Mouse (Mus musculus): Measurements from ENCODE around the gene Kit. TPM values are rescaled to one million over a fixed set of nuclear protein-coding genes. Genes with fewer than 3 reads are reported as not detected.

Kit gene
- total RNA-seq, 2 experiments from 2014 or later: 0.72 to 0.74 TPM

DNA sequence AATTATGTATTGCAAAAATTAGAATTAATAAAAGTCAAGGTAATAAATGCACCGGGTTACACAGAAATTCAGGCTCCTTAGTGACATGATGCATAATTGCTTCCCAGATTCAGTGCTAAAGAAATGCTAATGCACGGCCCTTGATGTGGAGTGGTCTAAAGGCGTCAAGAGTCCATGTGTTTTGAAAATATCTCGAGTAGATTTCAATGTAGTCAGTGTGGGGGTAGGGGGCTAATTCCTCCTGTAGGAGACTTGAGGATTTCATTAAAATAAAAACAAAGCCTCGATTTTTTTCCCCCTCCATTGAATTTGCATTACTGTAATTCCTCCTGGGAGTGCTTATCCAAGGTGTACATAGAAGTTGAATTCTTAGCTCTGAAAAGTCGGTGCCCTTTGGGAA is 52.0 kb downstream of the Kit start:
- no peak for DNase-seq
- intact Hi-C loops (cut with DNase I): no loop called here

DNA sequence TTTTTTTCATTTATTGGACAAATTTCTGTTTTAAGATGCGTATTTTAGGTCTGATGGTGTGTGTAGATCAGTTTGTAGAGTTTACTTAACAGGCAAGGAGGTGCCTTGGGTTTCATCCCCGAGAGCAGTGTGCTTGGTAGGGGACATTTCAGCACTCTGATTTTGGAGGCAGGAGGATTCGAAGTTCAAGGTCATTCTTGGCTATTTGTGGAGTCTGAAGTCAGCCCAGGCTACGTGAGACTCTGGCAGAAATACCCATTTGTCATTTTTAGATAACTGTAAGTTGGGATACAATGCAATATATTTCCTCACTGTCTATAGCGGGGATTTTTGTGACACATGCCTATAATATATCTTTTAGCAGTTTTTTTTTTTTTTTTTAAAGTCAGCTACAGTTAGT is 57.5 kb downstream of the Kit start:
- DNase-seq: no peak

DNA sequence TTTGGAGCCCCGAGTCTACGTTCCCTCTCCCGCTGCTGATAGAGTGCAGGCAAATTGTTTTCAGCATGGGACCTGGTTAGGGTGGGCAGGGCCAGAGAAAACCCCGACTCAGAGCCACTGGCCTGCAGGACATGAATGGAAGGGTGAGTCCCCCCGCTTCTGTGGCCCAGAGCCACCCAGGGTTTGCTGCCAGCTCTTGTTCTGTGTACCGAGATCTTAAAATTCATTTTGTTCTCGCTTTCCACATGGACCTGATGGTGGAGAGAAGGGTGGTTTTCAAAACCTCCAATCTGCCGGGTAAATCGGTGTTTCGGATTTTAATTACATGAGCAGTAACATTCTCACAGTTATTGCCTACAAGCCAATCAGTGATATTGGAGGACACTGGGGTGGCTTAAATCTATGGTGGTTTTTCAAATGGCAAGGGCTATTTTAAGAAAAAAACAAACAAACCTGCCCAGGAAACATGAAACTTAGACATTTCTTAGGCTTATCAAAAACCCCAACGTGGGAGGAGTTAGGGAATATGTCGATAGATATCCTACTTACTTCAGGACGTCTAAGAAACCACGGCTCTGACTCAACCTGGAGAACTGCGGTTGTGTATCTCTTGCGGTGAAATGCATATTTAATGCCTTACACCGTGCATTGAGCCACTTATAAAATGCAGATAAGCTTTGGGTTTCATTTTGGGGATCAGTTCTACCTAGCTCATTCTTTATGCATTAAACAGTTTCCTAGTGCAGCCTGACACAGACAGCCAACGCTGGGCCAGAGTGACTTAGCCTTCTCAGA is 58.3 kb downstream of the Kit start:
- intact Hi-C loops (cut with DNase I): no loop called here
- no peak for DNase-seq

More for the DNA sequence above, 57.5 kb downstream of the Kit start:
- intact Hi-C loops (cut with DNase I): no loop called here

DNA sequence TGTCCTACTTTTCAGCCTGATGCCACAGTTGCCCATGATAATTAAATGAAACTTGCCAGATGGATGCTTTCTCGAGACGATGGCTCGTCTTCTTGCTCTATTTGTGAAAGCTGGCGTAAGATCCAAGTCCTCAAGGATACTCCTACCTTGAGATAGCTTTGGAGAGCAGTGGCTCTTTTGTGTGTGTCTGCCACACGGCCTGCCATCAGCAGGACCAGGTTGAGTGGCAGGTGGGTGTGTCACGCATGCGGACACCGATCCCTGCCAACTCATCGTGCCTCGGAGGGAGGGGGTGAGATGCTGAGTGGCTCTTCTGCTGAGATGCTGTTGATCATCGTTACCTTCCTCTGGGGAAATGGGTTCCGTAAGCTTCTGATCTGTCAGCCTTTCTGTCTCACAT is 60.7 kb downstream of the Kit start:
- DNase-seq: no peak
- intact Hi-C loops (cut with DNase I): no loop called here

DNA sequence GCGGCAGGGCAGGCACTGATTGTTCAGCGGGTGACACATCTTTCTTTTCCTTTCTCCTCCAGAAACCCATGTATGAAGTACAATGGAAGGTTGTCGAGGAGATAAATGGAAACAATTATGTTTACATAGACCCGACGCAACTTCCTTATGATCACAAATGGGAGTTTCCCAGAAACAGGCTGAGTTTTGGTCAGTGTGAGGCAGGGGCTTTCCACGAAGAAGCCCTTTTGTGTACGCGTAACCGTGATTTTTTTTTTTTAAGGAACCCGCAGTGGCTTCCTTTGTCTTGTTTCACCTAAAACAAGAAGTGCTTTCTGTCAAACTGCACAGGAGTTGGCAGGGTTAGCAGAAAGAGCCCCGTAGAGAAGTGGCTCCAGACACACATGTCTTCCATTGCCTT is 65.9 kb downstream of the Kit start:
- intact Hi-C loops (cut with DNase I): no loop called here
- DNase-seq: no peak

DNA sequence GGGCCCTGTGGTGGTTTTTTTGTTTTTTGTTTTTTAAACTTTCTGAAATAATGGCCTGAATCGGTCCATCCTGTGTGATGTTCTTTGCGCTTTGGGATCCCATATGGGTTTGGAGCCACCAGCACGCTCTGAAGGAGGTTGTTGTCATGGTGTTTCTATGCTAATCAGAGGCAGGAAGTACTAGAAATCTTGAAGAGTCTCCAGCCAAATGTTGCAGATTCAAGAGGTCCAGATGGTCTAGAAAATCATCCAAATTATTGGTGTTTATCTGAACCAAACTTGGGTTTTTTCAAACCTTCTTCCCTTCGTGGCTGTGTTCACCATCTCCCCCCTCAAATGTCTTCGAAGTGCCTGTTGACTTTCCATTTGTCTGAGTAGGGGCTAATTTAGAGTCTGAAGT is 72.3 kb downstream of the Kit start:
- DNase-seq: no peak
- intact Hi-C loops (cut with DNase I): no loop called here

DNA sequence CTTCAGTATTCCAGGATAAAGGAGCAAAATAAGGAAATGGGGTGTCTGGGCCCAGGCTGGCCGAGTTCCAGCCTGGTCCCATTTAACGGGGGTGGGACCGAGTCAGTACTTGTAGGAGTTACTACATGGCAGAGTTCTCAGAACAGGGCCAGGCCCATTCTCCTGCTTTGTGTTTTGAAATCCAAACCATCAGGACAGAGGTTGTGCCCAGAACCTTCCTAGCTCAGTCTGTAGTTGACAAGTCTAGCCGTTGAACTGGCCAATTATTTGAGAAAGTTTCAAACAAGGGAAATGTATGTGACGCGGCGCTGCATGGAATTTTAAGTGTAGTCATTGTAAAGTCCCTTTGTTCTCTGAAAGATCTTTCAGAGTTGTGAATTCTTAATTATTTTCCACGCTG is 75.8 kb downstream of the Kit start:
- intact Hi-C loops (cut with DNase I): no loop called here
- no peak for DNase-seq

DNA sequence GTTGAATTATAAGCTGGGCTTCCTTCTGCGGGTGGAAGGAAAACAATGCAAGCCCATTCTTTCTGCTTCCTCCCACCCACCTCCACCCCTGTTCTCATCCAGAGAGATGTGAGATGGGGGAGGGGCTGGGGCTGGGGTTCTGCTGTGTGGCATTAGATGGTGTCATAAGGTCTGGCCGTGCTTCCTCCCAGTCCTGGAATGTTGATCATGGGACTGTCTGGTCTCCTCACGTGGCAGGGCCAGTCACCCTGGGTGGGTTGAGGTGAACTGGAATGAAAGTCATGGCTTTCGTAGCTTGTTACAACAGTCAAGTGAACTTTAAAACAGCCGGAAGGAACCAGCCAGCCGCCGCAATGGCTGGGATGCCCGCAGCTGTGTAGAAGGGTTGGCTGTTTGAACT is 78.7 kb downstream of the Kit start:
- intact Hi-C loops (cut with DNase I): no loop called here
- DNase-seq: no peak

DNA sequence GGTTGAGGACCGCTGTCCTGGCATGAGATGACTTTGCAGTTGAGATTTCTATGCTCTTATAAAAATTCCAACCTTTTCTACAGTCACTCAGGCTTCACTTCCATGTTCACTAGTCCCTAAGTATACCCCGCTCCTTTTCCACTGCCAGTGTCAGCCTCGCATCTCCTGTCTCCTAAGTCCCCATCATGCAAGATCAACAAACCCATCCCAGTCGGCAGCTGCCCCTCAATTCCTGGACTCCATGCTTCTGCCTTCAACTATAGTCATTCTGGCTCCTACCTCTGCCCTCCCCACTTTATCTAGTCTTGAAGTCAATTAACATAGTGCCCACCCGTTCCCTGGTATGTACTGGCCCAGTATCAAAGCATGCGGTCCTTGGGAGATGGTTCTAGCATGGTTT is 83.9 kb downstream of the Kit start:
- intact Hi-C loops (cut with DNase I): no loop called here
- no peak for DNase-seq

DNA sequence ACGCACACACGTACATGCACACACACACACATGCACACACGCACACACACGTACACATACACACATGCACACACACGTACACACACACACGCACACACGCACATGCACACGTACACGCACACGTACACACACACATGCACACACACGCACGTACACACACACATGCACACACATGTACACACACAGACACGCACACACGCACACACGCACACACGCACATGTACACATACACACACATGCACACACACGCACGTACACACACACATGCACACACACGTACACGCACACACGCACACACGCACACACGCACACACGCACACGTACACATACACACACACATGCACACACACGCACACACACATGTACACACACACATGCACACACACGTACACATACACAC is 85.6 kb downstream of the Kit start:
- DNase-seq: no peak
- intact Hi-C loops (cut with DNase I): no loop called here

DNA sequence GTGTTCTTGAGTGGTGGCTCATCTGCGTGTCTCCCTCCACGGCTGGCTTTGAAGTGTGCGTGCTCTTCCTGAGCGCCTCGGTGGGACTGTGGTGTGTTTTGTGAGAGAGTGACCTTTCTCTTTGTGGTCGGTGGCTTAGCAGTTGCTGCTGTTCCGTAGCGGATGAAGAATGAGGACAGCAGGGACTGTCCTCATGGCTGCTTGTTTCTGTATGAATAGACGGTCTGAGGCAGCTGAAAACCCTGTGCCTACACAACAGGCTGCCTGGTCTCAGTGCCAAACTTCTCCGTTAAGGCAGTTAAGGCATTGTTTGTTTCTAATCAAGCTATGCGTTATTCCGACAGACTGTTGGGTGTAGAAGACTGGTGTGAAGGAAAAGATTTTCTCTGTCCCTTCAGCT is 87.8 kb downstream of the Kit start:
- intact Hi-C loops (cut with DNase I): no loop called here
- DNase-seq: no peak

DNA sequence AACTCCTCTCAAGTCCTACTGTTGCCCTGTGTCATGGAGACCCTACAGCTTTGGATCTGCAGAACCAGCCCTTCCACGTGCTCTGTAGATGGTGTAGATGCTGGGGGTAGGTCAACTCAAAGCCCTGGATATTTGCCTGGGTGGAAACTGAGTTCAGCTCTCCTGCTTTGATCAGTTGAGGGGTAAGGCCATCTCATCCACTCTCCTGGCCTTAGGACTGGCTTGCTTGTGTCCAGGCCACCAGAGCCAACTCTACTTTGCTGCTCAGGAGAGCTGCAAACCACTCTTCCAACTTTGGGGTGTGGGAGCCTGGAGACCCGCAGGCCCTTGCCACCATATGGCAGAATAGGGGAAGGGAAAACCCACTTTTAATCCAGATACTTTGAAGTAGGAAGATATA is 89.1 kb downstream of the Kit start:
- intact Hi-C loops (cut with DNase I): no loop called here
- no peak for DNase-seq

DNA sequence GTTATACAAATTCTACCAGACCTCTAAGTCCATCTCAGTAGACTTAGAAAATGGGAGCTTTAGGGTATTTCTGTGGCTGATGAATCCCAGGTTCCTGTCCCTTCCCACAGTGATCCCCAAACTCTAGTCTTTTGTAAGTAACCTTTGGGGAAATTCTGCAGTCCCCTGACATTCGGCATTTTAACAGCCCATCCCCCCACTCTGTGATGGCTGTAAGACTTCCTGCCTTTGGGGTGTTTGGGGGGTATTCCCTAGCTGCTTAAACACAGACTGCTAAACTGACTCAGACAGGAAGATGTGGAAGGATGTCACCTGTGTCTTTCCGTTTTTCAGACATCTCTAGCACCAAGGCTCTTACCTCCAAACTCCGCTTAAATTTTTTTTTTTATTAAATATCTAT is 92.4 kb downstream of the Kit start:
- DNase-seq: no peak
- intact Hi-C loops (cut with DNase I): no loop called here

DNA sequence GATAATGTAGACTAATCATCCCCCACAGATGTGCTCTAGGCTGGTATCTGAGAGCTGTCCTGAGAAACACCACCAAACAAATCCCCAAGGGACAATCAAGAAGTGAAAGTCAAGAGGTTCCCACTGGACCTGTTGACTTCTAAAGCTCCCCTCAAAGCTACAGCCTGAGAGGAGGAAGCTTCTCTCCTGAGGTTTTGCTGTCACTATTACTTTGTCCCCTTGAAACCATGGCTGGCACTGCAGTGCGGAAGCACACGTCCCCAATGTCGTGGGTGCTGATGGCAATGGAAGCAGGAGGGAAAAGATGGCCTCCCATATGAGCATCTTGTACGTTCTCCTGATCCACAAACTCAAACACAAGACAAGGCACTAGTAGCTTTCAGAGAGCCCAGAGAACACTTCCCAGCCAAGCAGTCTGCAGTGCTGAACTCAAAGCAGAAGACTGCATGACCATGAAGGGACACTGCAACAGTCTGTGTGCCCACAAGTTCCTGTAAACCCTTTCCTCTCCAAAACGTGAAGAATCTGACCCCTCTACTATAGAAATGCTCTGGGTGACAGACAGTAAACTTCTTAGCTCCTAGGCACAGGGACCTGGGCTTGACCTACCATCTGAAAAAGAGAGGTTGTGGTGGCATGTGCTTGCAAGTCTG is 96.5 kb downstream of the Kit start:
- intact Hi-C loops (cut with DNase I): no loop called here
- no peak for DNase-seq

DNA sequence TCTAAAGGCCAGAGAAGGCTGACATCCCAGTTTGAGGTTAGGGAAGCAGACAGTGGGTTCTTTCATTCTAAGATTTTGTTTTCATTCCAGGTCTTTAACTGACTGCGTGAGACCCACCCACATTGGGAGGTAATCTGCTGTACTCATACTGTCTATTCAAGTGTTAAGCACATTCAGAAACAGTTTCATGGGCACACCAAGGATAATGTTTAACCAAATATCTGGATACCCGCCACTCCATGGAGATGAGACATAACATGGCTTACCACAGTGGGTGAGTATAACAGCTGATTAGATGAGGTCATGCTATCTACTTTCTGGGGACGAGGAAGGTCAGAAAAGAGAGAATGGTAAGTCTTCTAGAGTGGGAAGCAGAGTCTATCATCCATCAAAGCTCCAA is 101.3 kb downstream of the Kit start:
- DNase-seq: no peak
- intact Hi-C loops (cut with DNase I): no loop called here

DNA sequence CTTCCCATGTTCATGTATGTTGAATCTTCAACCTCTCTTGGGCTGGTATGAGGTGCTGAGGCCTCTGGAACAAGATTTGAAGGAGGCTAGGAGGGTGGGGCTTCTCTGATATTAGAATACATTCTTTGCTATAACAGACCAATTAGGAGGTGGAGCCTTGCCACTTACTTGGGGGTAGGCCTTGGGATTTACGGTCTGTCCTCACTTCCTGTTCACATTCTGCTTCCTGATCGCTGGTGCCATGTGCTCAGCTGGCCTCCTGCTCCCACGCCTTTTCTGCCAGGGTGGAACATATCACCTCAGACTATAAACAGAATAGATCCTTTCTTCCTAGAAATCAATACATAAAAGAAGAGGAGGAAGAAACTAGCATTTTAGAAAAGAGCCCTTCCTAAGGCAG is 105.2 kb downstream of the Kit start:
- intact Hi-C loops (cut with DNase I): no loop called here
- DNase-seq: no peak

DNA sequence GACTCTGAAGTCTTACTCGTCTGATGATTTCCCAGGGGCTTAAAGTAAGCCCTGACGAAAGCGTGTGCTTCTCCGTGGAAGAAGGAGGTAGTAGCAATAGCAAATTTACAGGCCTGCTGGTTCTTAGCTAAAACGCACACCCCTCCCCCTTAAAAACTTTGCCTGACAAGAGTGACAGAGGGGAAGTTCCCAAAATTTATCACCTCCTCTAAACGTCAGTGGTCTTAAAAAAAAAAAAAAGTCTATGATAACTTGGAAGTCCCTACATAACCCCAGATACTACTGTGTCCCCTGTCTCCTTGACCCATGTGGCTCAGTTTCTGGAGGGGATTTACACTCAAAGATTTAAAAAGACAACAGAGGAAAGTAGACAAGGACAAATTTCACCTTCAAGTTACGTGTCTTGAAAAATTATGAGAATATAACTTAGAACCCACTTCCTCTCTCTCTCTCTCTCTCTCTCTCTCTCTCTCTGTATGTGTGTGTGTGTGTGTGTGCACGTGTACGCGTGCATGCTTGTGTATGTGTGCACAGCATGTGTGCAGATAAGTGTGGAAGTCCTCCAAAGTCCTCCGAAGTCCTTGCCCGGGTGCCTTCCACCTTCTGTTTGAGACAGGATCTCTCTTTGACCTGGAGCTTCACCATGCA is 120.6 kb downstream of the Kit start:
- no peak for DNase-seq
- intact Hi-C loops (cut with DNase I): no loop called here

DNA sequence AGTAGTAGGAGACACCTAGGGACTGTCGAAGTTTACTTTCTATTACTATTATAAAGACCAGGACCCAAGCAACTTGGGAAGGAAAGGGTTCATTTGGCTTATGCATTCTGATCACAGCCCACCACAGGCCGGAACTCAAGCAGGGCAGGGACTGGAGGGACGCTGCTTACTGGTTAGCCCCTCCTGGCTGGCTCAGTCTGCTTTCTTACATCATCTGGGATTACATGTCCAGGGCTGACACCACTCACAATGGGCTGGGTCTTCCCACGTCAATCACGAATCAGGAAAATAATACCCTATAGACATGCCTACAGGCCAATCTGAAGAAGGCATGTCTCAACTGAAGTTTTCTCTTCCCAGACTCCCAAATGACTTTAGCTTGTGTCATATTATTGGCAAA is 122.2 kb downstream of the Kit start:
- DNase-seq: no peak
- intact Hi-C loops (cut with DNase I): no loop called here

DNA sequence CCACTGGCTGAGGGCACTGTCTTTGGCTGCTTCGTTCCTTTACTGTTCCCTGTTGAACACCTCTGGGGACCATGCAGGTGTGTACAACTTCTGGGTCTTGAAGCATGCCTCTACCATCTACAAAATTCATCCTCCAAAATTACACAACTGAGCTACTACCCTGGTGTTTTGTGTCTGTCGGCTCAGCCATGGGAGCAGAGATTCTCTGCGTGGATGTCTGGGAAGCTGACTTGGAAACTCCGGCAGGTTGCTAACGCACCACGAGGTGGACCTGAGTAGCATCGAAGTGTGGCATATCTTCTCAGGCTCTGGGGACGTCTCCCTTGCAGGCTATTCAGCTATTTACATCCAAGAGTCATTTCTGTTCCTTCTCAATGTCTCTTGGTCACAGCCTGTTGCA is 123.8 kb downstream of the Kit start:
- intact Hi-C loops (cut with DNase I): no loop called here
- DNase-seq: no peak

DNA sequence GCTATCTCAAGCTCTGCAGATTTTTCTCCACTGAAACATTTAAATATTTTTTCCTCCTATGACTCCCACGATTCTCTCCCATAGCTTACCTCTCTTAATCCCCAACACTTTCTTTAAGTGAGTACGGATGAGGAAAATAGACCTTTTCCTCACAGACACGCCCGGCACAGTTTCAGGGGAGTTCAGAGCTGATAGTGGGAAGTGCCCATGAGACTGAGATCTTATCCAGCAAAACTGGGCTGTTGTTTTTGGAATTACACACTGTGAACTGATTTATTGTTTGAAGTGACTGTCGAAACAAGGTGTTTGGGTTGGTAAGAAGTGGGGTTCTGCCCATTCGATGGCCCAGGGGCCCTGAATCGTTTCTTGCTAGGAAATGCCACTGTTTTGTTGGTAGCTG is 124.4 kb downstream of the Kit start:
- no peak for DNase-seq
- intact Hi-C loops (cut with DNase I): no loop called here

DNA sequence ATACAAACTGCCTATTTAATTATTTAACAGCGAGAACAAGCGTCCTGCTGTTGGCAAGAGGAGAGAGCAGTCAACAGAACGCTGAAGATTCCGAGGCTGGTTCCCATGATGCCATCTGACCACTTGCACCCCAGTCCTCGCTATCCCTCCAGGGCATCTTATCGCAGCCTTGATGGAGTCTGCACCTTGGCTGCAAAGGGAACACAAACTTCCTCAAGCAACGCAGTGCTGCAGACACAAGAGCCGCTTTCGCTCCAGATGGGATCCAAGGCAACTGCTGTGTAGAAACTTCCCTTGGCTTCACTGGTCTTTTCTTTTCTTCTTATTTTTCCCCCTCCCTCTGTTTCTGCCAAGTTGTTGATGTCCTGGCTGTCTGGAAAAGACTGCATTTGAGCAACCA is 124.8 kb downstream of the Kit start:
- no peak for DNase-seq
- intact Hi-C loops (cut with DNase I): no loop called here

DNA sequence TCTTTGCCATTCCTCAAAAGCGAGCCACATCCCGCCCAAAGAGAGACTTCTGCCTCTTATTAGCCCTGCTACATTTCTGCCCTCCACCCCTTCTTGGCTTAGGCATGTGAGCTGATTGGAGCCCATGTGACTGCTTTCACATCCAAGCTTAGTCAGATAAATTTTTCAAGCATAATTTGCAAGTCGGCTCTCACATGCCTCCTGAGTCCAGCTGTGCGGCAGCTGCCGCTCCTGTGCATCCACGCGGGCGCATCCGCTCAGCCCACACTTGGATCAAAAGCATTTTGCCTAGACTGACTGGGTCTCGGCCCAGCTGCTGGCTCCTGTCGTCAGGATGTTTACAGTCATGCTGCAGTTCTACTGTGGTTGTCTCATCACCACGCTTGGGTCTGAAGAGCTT is 126.9 kb downstream of the Kit start:
- intact Hi-C loops (cut with DNase I): no loop called here
- no peak for DNase-seq
